Mouse (Mus musculus): ENCODE results near the gene Tfpt.

DNA sequence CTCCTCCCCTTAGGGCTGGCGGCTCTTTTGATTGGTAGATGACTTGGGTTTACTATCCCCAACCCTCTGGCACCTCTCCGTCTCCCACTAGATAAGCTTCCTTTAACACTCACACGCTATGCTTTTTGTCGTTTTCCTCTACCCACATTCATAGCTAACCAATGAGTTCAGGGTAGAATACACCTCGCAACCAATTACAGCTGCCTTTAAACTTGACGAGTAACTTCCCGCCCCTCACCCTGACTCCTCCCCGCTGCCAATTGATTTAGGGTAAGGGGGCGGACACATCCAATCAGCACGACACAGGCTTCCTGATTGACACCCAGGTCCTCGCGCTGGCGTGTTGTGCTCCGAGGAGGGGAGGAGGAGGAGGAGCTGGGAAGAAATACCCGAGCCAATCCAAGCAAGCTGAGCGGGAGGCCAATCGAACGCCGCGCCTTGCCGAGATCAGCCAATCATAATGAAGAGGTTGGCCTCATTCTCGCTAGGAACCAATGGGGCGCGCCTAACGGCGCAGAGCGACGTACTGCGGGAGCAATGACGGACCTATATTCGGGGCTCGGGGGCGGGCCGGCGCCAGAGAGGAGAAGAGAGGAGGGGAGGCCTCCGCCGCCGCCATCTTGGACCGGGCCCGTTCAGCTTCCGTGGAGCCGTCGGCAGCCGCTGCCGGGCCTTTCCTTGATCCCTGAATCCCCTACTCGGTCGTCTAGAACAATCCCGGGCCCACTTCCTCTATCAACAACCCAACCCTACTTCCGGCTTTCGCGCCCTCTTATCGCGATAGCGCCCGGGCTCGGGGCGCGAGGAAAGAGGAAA is 15.2 kb upstream of the Tfpt start, which contains the start of gene Cnot3:
- TF ChIP-seq POLR2A (IDR thresholded peaks at IDR 0.05; ENCODE audit: borderline replicate concordance, low read depth, low read length) (no peak), CTCF (IDR thresholded peaks at IDR 0.05; ENCODE audit: low read depth, low read length) (no peak)
